Mouse (Mus musculus) brain, adult 2 months (tissue): Measurements from ENCODE around the gene Kalrn.

Experiments used
- DNase-seq: peaks from one replicate; pipeline ENCODE4 v3.0.0; 2011; ENCODE audit warnings: low read depth, low spot score

Kalrn gene

GRCm38 (mm10) chr16:34080818-34081217 is 492.5 kb downstream of the Kalrn start:
- DNase-seq: peak; percentile 39

GRCm38 (mm10) chr16:34079511-34079910 is 493.8 kb downstream of the Kalrn start:
- DNase-seq: no peak

- DNase-seq: peak; percentile 82
These were observed 494.6 kb downstream of the Kalrn start for GRCm38 (mm10) chr16:34078732-34079131.

- peak; percentile 40 for DNase-seq
These were observed 497.2 kb downstream of the Kalrn start for GRCm38 (mm10) chr16:34076101-34076500.

GRCm38 (mm10) chr16:34073930-34074329 is 499.4 kb downstream of the Kalrn start:
- no peak for DNase-seq

- DNase-seq: no peak
These were observed 501.2 kb downstream of the Kalrn start for GRCm38 (mm10) chr16:34072136-34072535.

- DNase-seq: no peak
These were observed 502.0 kb downstream of the Kalrn start for GRCm38 (mm10) chr16:34071223-34071825.

GRCm38 (mm10) chr16:34069481-34069880 is 503.9 kb downstream of the Kalrn start:
- DNase-seq: no peak

GRCm38 (mm10) chr16:34066922-34067321 is 506.4 kb downstream of the Kalrn start:
- no peak for DNase-seq

- DNase-seq: no peak
These were observed 507.0 kb downstream of the Kalrn start for GRCm38 (mm10) chr16:34066376-34066775.

- DNase-seq: no peak
These were observed 510.0 kb downstream of the Kalrn start for GRCm38 (mm10) chr16:34063313-34063712.

GRCm38 (mm10) chr16:34061661-34062060 is 511.7 kb downstream of the Kalrn start:
- no peak for DNase-seq

GRCm38 (mm10) chr16:34058611-34059010 is 514.7 kb downstream of the Kalrn start:
- DNase-seq: no peak

GRCm38 (mm10) chr16:34057464-34057863 is 515.9 kb downstream of the Kalrn start:
- no peak for DNase-seq

GRCm38 (mm10) chr16:34056418-34057111 is 516.8 kb downstream of the Kalrn start:
- DNase-seq: no peak

- no peak for DNase-seq
These were observed 523.2 kb downstream of the Kalrn start for GRCm38 (mm10) chr16:34050090-34050489.

- DNase-seq: no peak
These were observed 524.0 kb downstream of the Kalrn start for GRCm38 (mm10) chr16:34049361-34049760.

- DNase-seq: no peak
These were observed 525.1 kb downstream of the Kalrn start for GRCm38 (mm10) chr16:34048232-34048631.

GRCm38 (mm10) chr16:34047543-34047942 is 525.8 kb downstream of the Kalrn start:
- no peak for DNase-seq

GRCm38 (mm10) chr16:34047006-34047360 is 526.3 kb downstream of the Kalrn start:
- peak; percentile 40 for DNase-seq

- DNase-seq: peak; percentile 60
These were observed 526.9 kb downstream of the Kalrn start for GRCm38 (mm10) chr16:34046268-34047005.

- DNase-seq: no peak
These were observed 528.8 kb downstream of the Kalrn start for GRCm38 (mm10) chr16:34044539-34044938.
